22 mouse cellular contexts compared by ENCODE assay signal in the genomic region with DNA sequence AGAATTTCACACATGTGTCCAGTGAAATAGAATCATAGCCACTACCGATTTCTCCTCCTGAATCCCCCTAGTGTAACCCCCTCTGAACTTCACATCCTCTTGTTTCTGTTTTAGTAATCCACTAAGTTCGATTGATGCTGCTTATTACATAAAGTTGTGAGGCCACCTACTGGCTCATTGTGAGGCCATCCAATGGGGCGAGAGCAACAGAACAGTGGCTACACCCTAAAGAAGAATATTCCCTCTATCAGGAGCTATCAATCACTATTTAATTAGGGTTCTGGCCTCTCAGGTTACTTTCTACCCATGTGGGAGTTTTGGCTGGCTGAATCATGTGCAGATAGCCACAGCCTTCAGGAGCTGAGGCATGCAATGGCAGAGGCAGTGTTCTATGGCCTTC.
A peak's percentile ranks its signal among the peaks of the same experiment; 100 is the strongest.
DNase-seq lines count a peak whose midpoint lies in the region; ATAC-seq and TF ChIP-seq lines count a peak whose summit lies in the region.
"Had no signal": no experiment of that assay in that cellular context is flagged by ENCODE, and none has a peak within 500 bp of the region (broad histone marks: within the 10 kb centered on the region; RNA-seq: fewer than 3 reads in every experiment).

No protein-coding gene starts in this region.

- no peak overlapping the region for H3K9ac ChIP-seq in kidney, embryonic 14.5 days (ENCODE audit: low read depth, low read length)
- no peak overlapping the region for H3K9ac ChIP-seq in lung, postnatal 0 days (replicated peaks; ENCODE audit: low read depth)
- H3K9ac ChIP-seq: forebrain, embryonic 13.5 days; hindbrain, embryonic 14.5 days; neural tube, embryonic 15.5 days had no signal

- H3K4me3 ChIP-seq in gastrocnemius, adult 2 months = no peak overlapping the region
- no peak overlapping the region for H3K4me3 ChIP-seq in kidney, embryonic 14.5 days (ENCODE audit: low read length)
- no peak overlapping the region for H3K4me3 ChIP-seq in lung, postnatal 0 days (ENCODE audit: low read depth, low read length)
- H3K4me3 ChIP-seq: erythroblast, embryonic 14.5 days; forebrain, embryonic 13.5 days; heart, embryonic 10.5 days; megakaryocyte, embryonic 14.5 days; neural tube, embryonic 15.5 days had no signal

- intact Hi-C loops in gastrocnemius, adult 2 months (cut with DNase I) = loop anchor here (2.0 kb wide), 1 partner anchor 182 kb away; a partner anchor contains a TSS
- intact Hi-C loops in gastrocnemius, postnatal 14 days (cut with DNase I; ENCODE audit: low total_unique reads) = no loop called here

- peak; percentile 45 for TF ChIP-seq CTCF in gastrocnemius, adult 2 months (IDR thresholded peaks at IDR 0.05)
- TF ChIP-seq CTCF in lung, postnatal 0 days (IDR thresholded peaks at IDR 0.05) = peak; percentile 62

- ATAC-seq in kidney, embryonic 14.5 days (ENCODE audit: low FRiP score, low TSS enrichment) = peak; percentile 68; the same call in 1 of the 2 replicates
- no peak for ATAC-seq in lung, postnatal 0 days
- ATAC-seq in erythroblast, adult 5-6 weeks (replicated peaks; ENCODE audit: low FRiP score, poor library complexity, severe bottlenecking) = no peak
- ATAC-seq: forebrain, embryonic 13.5 days had no signal

- no peaks in the 10 kb centered on the region for H3K36me3 ChIP-seq in kidney, embryonic 14.5 days (ENCODE audit: control insufficient read depth, insufficient read depth, low read length)
- no peaks in the 10 kb centered on the region for H3K36me3 ChIP-seq in lung, postnatal 0 days (ENCODE audit: insufficient read depth, low read length)
- H3K36me3 ChIP-seq: heart, embryonic 10.5 days; neural tube, embryonic 15.5 days had no signal

- 41% methylated on average over 3 of the region's 3 CpGs for WGBS in kidney, embryonic 14.5 days
- WGBS in lung, postnatal 0 days = 61% methylated on average over 3 of the region's 3 CpGs

- no peak for DNase-seq in gastrocnemius, adult 2 months
- no peak for DNase-seq in gastrocnemius, postnatal 14 days
- no peak for DNase-seq in kidney, adult 8-10 months
- no peak for DNase-seq in lung, postnatal 0 days (ENCODE audit: low spot score)
- no peak for DNase-seq in lung, postnatal 10 days
- DNase-seq in lung, postnatal 36 days = peak; percentile 48
- DNase-seq: cerebellum, adult 18-20 months; cerebellum, postnatal 36 days; heart, postnatal 14 days; kidney, adult 2 months; left cerebral cortex, postnatal 4 days; midbrain, embryonic 14.5 days; retina, postnatal 1 day had no signal

- no peaks in the 10 kb centered on the region for H3K9me3 ChIP-seq in kidney, embryonic 14.5 days (ENCODE audit: control insufficient read depth, low read length)
- no peaks in the 10 kb centered on the region for H3K9me3 ChIP-seq in lung, postnatal 0 days (ENCODE audit: low read length)
- H3K9me3 ChIP-seq: forebrain, embryonic 13.5 days; heart, embryonic 10.5 days; megakaryocyte, embryonic 14.5 days; neural tube, embryonic 15.5 days had no signal

- no peak for TF ChIP-seq EP300 in lung, postnatal 0 days (IDR thresholded peaks at IDR 0.05)

- no peak overlapping the region for H3K4me2 ChIP-seq in kidney, embryonic 14.5 days (replicated peaks; ENCODE audit: low read depth, low read length)
- H3K4me2 ChIP-seq in lung, postnatal 0 days (replicated peaks; ENCODE audit: low read depth, low read length) = no peak overlapping the region
- H3K4me2 ChIP-seq: forebrain, embryonic 13.5 days; hindbrain, embryonic 14.5 days; liver, embryonic 11.5 days; neural tube, embryonic 15.5 days had no signal

- H3K27me3 ChIP-seq in kidney, embryonic 14.5 days (ENCODE audit: control insufficient read depth, insufficient read depth, low read length) = no peaks in the 10 kb centered on the region
- H3K27me3 ChIP-seq in lung, postnatal 0 days (replicated peaks; ENCODE audit: insufficient read depth, low read length) = no peaks in the 10 kb centered on the region
- H3K27me3 ChIP-seq: forebrain, embryonic 13.5 days; megakaryocyte, embryonic 14.5 days; neural tube, embryonic 15.5 days had no signal

- no peak overlapping the region for H3K27ac ChIP-seq in gastrocnemius, adult 2 months
- no peak overlapping the region for H3K27ac ChIP-seq in kidney, embryonic 14.5 days (ENCODE audit: low read depth, low read length)
- no peak overlapping the region for H3K27ac ChIP-seq in lung, postnatal 0 days (ENCODE audit: low read length)
- H3K27ac ChIP-seq: forebrain, embryonic 13.5 days; heart, embryonic 10.5 days; hindbrain, embryonic 14.5 days; neural tube, embryonic 15.5 days had no signal

- no peaks in the 10 kb centered on the region for H3K4me1 ChIP-seq in kidney, embryonic 14.5 days (ENCODE audit: control insufficient read depth, insufficient read depth, low read length)
- no peaks in the 10 kb centered on the region for H3K4me1 ChIP-seq in lung, postnatal 0 days (ENCODE audit: insufficient read depth, low read depth, low read length)
- H3K4me1 ChIP-seq: forebrain, embryonic 13.5 days; heart, embryonic 10.5 days; megakaryocyte, embryonic 14.5 days; neural tube, embryonic 15.5 days had no signal
